Mouse (Mus musculus) Patski (cell line): Measurements from ENCODE around the gene Nsl1. TPM values are rescaled to one million over a fixed set of nuclear protein-coding genes. Genes with fewer than 3 reads are reported as not detected.
A peak's percentile ranks its signal among the peaks of the same experiment; 100 is the strongest.

Experiments
- ATAC-seq: fragments of 100-300 bp; one replicate; pipeline ENCODE4 v1.8.0; 2021
- CTCF ChIA-PET: fragments of 350-600 bp; sonication (Branson Sonifier 250); formaldehyde crosslinking; loops from one replicate; lab custom pipeline; 2022; ENCODE audit warnings: inconsistent platforms; lab: Charles Lee
- POLR2A ChIA-PET: fragments of 350-600 bp; sonication (Branson Sonifier 250); formaldehyde crosslinking; loops from one replicate; lab custom pipeline; 2022; ENCODE audit warnings: antibody characterized with exemption, inconsistent platforms; lab: Charles Lee
- DNase-seq: peaks from one replicate; pipeline ENCODE4 v3.0.0-alpha.2; 2011; ENCODE audit warnings: low read depth, low spot score
- H3K27me3 ChIP-seq: fragments of 371-371 bp; one replicate; pipeline ENCODE4 v1.5.1; 2021
- CTCF ChIP-seq: fragments of 100-300 bp; IDR thresholded peaks from one replicate; pipeline ENCODE4 v1.5.1; 2021
- in situ Hi-C: fragments of 300-500 bp; cut with MboI; formaldehyde crosslinking; loops from 3 replicates; pipeline ENCODE4 v1.11.1; 2018; ENCODE audit warnings: low pct_unique_long_range_greater_than_20kb, mixed read lengths
- polyA plus RNA-seq: library from polyadenylated mRNA; unstranded; gene quantifications from one replicate; pipeline ENCODE4 v1.2.3, GENCODE M21; 2021

Nsl1 gene
- polyA plus RNA-seq, 1 experiment from 2014 or later: 7.1 TPM

GRCm38 (mm10) chr1:191102730-191103370 lies 40.0 kb downstream of the Nsl1 start:
- in situ Hi-C loops: no loop called here
- no peaks in the 10 kb centered on the region for H3K27me3 ChIP-seq
- no peak for DNase-seq
- ChIA-PET CTCF (no interaction called here), POLR2A (interaction anchor here (0.6 kb wide), 1 partner anchor 22 kb away, joined by 4 read pairs; no protein-coding TSS in a partner anchor)
- ATAC-seq: no peak
- no peak for TF ChIP-seq CTCF

DNA sequence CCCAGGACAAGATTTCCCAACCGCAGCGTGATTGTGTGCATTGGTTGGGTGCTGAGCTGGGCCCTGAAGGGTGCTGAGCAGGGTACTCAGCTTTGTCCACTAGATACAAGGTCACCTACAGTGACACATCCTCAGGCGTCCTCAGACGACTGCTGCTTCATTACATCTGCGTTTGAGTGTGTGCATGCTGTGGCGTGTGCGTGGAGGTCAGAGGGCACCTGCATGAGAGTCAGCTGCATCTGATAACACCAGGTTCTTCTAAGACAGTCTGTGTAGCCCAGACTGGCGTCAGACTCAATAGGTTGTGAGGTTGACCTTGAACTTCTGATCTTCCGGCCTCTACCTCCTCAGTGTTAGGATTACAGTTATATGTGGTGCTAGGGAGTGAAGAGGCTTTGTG lies 42.4 kb downstream of the Nsl1 start:
- DNase-seq (no peak), ATAC-seq (no peak)
- no peak for TF ChIP-seq CTCF
- in situ Hi-C loops: no loop called here
- POLR2A ChIA-PET: no interaction called here
- H3K27me3 ChIP-seq: no peaks in the 10 kb centered on the region
- CTCF ChIA-PET: no interaction called here

DNA sequence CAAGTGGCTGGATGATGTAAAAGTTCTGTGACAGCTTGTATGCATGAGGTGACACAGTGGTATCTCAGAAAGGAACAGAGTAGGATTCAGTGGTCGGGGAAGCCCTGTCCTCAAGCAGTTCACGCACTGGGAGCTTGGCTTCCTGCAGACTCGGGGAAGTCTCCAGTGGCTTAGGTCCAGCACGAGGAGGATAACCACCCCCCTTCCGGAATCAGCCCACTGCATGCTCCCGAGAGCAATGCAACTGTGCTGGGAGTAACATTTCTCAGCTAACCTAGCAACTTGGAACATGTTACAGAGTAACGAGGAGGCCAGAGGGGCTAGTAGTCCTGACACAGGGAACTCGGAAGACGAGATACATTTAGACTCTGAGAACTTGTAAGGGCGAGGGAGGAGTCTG lies 44.5 kb downstream of the Nsl1 start:
- in situ Hi-C loops: no loop called here
- no peaks in the 10 kb centered on the region for H3K27me3 ChIP-seq
- DNase-seq (no peak), ATAC-seq (no peak)
- no peak for TF ChIP-seq CTCF
- CTCF ChIA-PET: interaction anchor here (1.0 to 1.1 kb wide), 2 partner anchors 9 to 19 kb away, joined by 3 read pairs; no protein-coding TSS in a partner anchor
- POLR2A ChIA-PET: no interaction called here

GRCm38 (mm10) chr1:191109907-191110306 lies 47.1 kb downstream of the Nsl1 start:
- no peak for TF ChIP-seq CTCF
- no peaks in the 10 kb centered on the region for H3K27me3 ChIP-seq
- DNase-seq: no peak
- POLR2A ChIA-PET: no interaction called here
- ATAC-seq: no peak
- CTCF ChIA-PET: no interaction called here
- in situ Hi-C loops: no loop called here

DNA sequence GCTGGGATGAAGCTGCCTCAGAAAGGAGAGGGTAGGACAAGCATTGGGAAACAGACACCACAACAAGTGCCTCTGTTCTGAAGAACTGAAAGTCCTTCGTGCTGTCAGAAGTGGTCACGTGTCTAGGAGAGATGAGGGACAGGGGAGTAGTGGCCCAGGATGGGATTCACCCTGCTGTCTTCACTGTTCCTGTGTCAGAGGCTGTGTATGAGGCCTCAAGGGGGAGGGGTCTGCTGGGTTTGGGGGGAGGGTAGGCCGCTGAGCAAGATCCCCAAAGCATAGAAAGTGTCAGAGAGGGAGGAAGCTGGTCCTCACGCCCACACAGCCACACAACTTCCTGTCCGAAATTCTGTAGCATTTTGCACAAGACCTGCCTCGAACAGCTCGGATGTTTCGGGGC lies 48.3 kb downstream of the Nsl1 start:
- CTCF ChIA-PET: no interaction called here
- TF ChIP-seq CTCF: no peak
- H3K27me3 ChIP-seq: no peaks in the 10 kb centered on the region
- DNase-seq (no peak), ATAC-seq (no peak)
- POLR2A ChIA-PET: no interaction called here
- in situ Hi-C loops: no loop called here

DNA sequence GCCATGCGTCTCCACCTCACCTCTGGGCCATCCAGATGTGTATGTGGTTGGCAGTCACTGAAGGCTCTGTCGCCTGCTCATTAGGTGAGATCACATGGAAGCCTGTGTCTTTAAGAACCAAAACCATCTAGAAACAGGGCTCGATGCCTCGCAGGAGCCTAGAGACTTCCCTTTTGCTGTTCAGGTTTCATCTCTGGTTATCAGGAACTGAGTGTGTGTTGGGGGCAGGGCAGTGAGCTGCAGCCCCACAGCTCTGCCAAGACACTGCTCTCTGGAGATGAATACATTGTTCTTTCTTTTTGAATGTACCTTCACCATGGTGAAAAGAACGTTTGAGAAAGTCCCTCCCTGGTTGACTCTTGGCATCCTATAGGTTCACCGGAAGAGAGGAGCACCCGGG lies 52.1 kb downstream of the Nsl1 start:
- CTCF ChIA-PET: no interaction called here
- in situ Hi-C loops: no loop called here

GRCm38 (mm10) chr1:191115514-191116238 lies 52.9 kb downstream of the Nsl1 start:
- no peak for DNase-seq
- in situ Hi-C loops: no loop called here
- ATAC-seq: no peak
- TF ChIP-seq CTCF: no peak
- ChIA-PET CTCF (no interaction called here), POLR2A (no interaction called here)
- no peaks in the 10 kb centered on the region for H3K27me3 ChIP-seq

More for the DNA sequence above, 52.1 kb downstream of the Nsl1 start:
- POLR2A ChIA-PET: no interaction called here
- ATAC-seq: no peak
- DNase-seq: no peak
- TF ChIP-seq CTCF: no peak
- no peaks in the 10 kb centered on the region for H3K27me3 ChIP-seq

DNA sequence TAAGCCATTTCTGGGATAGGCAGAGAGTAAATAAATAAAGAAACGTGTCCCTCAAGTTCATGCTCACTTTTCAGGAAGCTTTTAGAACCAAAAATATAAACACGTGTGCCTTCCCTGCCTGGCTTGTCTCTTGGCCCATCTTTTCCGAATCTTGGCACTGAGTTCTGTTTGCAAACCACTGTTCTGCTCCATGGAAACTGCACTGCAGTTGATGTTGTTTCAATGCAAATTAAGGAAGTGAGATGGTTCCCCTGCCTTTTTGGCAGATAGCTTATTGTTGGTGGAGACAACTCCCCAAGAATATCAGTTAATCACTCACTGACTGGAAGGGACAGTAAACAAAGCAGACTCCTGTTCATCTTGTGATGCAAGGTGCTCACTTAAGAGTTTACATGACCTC lies 59.9 kb downstream of the Nsl1 start:
- TF ChIP-seq CTCF: no peak
- ChIA-PET POLR2A (no interaction called here), CTCF (interaction anchor here (0.7 to 1.6 kb wide), 5 partner anchors 18 to 50 kb away, joined by 3 to 5 read pairs (median 3); no protein-coding TSS in a partner anchor)
- H3K27me3 ChIP-seq: no peaks in the 10 kb centered on the region
- DNase-seq: no peak
- ATAC-seq: no peak
- in situ Hi-C loops: no loop called here

DNA sequence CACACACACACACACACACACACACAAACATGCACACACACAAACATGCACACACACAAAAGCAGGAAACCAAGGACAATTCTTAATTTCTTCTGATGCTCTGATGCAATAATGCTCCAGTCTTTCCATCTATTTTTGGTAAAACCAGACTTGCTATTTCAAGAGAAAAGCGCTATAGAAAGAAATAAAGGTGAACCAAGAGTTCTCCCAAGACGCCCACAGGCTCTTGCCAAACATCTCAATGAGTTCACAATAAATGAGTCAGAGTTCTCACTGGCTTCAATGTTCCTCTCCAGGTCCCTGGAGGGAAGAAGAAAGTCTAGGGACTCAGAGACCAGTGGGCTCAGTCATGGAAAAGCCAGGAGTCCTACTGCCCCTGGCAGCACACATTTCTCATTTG lies 60.9 kb downstream of the Nsl1 start:
- ChIA-PET CTCF (interaction anchor here (1.1 to 1.2 kb wide), 2 partner anchors 25 to 31 kb away, joined by 3 read pairs; no protein-coding TSS in a partner anchor), POLR2A (no interaction called here)
- DNase-seq (no peak), ATAC-seq (peak; percentile 41)
- H3K27me3 ChIP-seq: no peaks in the 10 kb centered on the region
- in situ Hi-C loops: no loop called here
- no peak for TF ChIP-seq CTCF

DNA sequence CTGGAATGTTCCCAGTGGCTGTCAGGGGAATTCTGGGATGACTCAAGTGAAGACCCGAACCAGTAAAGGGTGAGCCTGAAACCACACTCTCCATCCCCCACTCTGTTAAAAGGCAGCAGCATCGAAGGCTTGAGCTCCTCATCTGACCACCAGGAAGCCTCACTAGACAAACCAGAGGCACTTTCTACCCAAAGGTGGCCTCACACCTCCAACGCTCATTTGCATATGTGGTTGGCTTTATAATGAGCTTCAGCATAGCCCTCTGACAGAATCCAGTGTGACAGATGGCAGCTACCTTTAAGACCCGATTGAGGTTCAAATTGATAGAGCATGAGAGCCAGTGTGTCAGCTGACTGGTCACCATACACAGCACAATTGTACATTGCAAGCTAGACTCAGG lies 61.5 kb downstream of the Nsl1 start:
- no peak for TF ChIP-seq CTCF
- CTCF ChIA-PET: interaction anchor here (1.2 kb wide), 1 partner anchor 30 kb away, joined by 3 read pairs; no protein-coding TSS in a partner anchor
- DNase-seq (no peak), ATAC-seq (no peak)
- in situ Hi-C loops: no loop called here
- H3K27me3 ChIP-seq: no peaks in the 10 kb centered on the region
- POLR2A ChIA-PET: interaction anchor here (0.7 kb wide), 1 partner anchor 21 kb away, joined by 4 read pairs; no protein-coding TSS in a partner anchor
